Mouse (Mus musculus): ENCODE measurements around the gene Vmn2r52.
"Not testable (repeated sequence)": the region's sequence is repeated elsewhere in the genome, so short reads cannot be mapped to it uniquely, and the experiment has no call there.

The Vmn2r52 gene

GRCm38 (mm10) chr7:10176473-10176872 is at the start of gene Vmn2r52:
Gene Vmn2r52 (minus strand): TSS chr7:10176573.
- no peak for DNase-seq (ENCODE audit: low spot score)

GRCm38 (mm10) chr7:10105641-10106040 is 70.7 kb downstream of the Vmn2r52 start, which contains the start of gene Vmn2r51:
Gene Vmn2r51 (minus strand): TSS chr7:10105741.
- not testable (repeated sequence) for DNase-seq (ENCODE audit: low spot score)
